Mouse (Mus musculus): ENCODE results near the gene Gab2. TPM values are rescaled to one million over a fixed set of nuclear protein-coding genes. Genes with fewer than 3 reads are reported as not detected.

Gene Gab2
- polyA plus RNA-seq, 3 experiments from 2014 or later, result 0.25 TPM; not detected in 2

- ATAC-seq, result no peak
Observed at GRCm38 (mm10) chr7:97347464-97347863, 266.1 kb downstream of the Gab2 start.

GRCm38 (mm10) chr7:97348318-97348717, 266.9 kb downstream of the Gab2 start:
- no peak for ATAC-seq

GRCm38 (mm10) chr7:97348836-97349235, 267.4 kb downstream of the Gab2 start:
- no peak for ATAC-seq

GRCm38 (mm10) chr7:97349438-97349837, 268.1 kb downstream of the Gab2 start:
- no peak for ATAC-seq

- no peak for ATAC-seq
Observed at GRCm38 (mm10) chr7:97350891-97351290, 269.5 kb downstream of the Gab2 start.

GRCm38 (mm10) chr7:97351792-97352513, 270.6 kb downstream of the Gab2 start:
- no peak for ATAC-seq

- ATAC-seq, result no peak
Observed at GRCm38 (mm10) chr7:97353356-97353755, 272.0 kb downstream of the Gab2 start.

- ATAC-seq, result no peak
Observed at GRCm38 (mm10) chr7:97355068-97355841, 273.9 kb downstream of the Gab2 start.

- no peak for ATAC-seq
Observed at GRCm38 (mm10) chr7:97356253-97356652, 274.9 kb downstream of the Gab2 start.

- ATAC-seq, result no peak
Observed at GRCm38 (mm10) chr7:97356875-97357276, 275.5 kb downstream of the Gab2 start.

GRCm38 (mm10) chr7:97357840-97358239, 276.5 kb downstream of the Gab2 start:
- ATAC-seq, result no peak

GRCm38 (mm10) chr7:97358347-97358746, 277.0 kb downstream of the Gab2 start:
- no peak for ATAC-seq

Other genes with a start within 250 kb of the Gab2 start
- gene Nars2, start 130.1 kb upstream of the Gab2 start, polyA plus RNA-seq (2017; shearing (Covaris generic)), result 1 to 10 TPM; 7.2 to 9.7 (median 7.7) TPM

Measured in inflammation-experienced regulatory T-cells, adult 6 months (primary cell).